Mouse (Mus musculus) limb, embryonic 11.5 days (tissue): ENCODE data around the gene Fyb. TPM values are rescaled to one million over a fixed set of nuclear protein-coding genes. Genes with fewer than 3 reads are reported as not detected.

Source experiments
- ATAC-seq: fragments of 200-750 bp; cut with Nextera tagmentation; 2 replicates; pipeline ENCODE4 v1.8.0; 2017; ENCODE audit warnings: low read depth; ENCODE audit not compliant: insufficient number of reproducible peaks, low FRiP score, low TSS enrichment
- DNase-seq: peaks from one replicate; pipeline ENCODE4 v3.0.0-alpha.2; 2015; ENCODE audit warnings: low spot score
- H3K27ac ChIP-seq: fragments of 300-500 bp; sonication (generic); replicated peaks from 2 replicates; pipeline ENCODE4 v1.5.1; 2014; ENCODE audit warnings: low read depth, mild to moderate bottlenecking, low read length
- H3K27me3 ChIP-seq: fragments of 300-500 bp; sonication (generic); 2 replicates; pipeline ENCODE4 v1.6.1; 2014; ENCODE audit warnings: mild to moderate bottlenecking, low read length, mixed read lengths; ENCODE audit not compliant: control insufficient read depth, insufficient read depth
- H3K36me3 ChIP-seq: fragments of 300-500 bp; sonication (generic); 2 replicates; pipeline ENCODE4 v1.6.1; 2014; ENCODE audit warnings: mild to moderate bottlenecking, low read length, moderate library complexity, mixed read lengths; ENCODE audit not compliant: control insufficient read depth, insufficient read depth
- H3K4me1 ChIP-seq: fragments of 300-500 bp; sonication (generic); 2 replicates; pipeline ENCODE4 v1.6.1; 2014; ENCODE audit warnings: low read length, mixed read lengths; ENCODE audit not compliant: control insufficient read depth, insufficient read depth
- H3K4me2 ChIP-seq: fragments of 300-500 bp; sonication (generic); 2 replicates; pipeline ENCODE4 v1.6.1; 2014; ENCODE audit warnings: low read depth, mild to moderate bottlenecking, moderate library complexity; ENCODE audit not compliant: severe bottlenecking
- H3K4me3 ChIP-seq: fragments of 300-500 bp; sonication (generic); 2 replicates; pipeline ENCODE4 v1.5.1; 2014; ENCODE audit warnings: low read depth, low read length
- H3K9ac ChIP-seq: fragments of 300-500 bp; sonication (generic); 2 replicates; pipeline ENCODE4 v1.6.1; 2014; ENCODE audit warnings: mild to moderate bottlenecking, low read length
- H3K9me3 ChIP-seq: fragments of 300-500 bp; sonication (generic); 2 replicates; pipeline ENCODE4 v1.6.1; 2016; ENCODE audit warnings: low read length; ENCODE audit not compliant: control insufficient read depth
- WGBS: fragments of 180-500 bp; shearing (Covaris S2); extraction: QIAGEN DNeasy Blood & Tissue Kit; methylation state at CpG from one replicate; pipeline ENCODE4 v1.1.7; 2014; 5-methylcytosine and 5-hydroxymethylcytosine counted together
- polyA plus RNA-seq: library from polyadenylated mRNA; unstranded; fragments of >200 nt; fragmentation: Nextera tagmentation; extraction: Ambion mirVana; gene quantifications from 2 replicates; pipeline ENCODE4 v1.2.1, GENCODE M21; 2014

Gene Fyb
- polyA plus RNA-seq, 1 experiment from 2014 or later = 3.3 TPM

DNA sequence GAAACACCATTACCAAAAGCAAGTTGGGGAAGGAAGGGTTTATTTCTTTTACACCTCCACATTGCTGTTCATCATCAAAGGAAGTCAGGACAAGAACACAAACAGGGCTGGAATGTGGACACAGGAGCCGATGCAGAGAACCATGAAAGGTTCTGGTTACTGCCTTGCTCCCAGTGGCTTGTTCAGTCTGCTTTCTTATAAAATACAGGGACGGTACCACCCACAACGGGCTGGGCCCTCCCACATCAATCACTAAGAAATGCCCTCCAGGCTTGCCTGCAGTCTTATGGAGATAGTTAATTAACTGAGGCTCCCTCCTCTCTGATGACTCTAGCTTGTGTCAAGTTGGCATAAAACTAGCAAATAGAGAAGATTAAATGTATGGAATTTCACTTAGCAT is 139.3 kb downstream of the Fyb start:
- Histone ChIP-seq H3K4me3 (no peak overlapping the region), H3K4me1 (no peaks in the 10 kb centered on the region), H3K36me3 (no peaks in the 10 kb centered on the region), H3K9ac (no peak overlapping the region), H3K4me2 (no peak overlapping the region), H3K27me3 (no peaks in the 10 kb centered on the region), H3K27ac (no peak overlapping the region), H3K9me3 (no peaks in the 10 kb centered on the region)
- DNase-seq (no peak), ATAC-seq (no peak)
- 32% methylated on average over 3 of the region's 3 CpGs for WGBS

DNA sequence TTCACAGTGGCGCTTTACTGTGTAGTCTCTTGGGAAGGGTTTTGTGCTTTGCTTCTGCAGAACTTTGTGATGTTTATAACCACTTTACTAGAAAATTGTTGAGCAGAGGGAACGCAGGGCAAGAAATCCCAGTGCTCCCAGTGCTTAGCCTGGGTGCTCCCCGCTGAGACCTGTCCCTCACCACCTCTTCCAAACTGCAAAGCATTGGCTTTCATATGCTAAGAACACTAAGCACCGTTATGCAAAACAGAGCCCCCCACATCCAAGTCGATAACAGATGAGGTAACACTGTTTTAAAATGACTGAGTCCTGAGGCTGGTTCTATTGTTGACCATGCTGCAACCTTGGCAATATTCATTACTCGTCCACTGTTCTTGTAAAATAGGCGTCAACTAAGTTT is 141.3 kb downstream of the Fyb start:
- ATAC-seq = no peak
- Histone ChIP-seq H3K27me3 (no peaks in the 10 kb centered on the region), H3K9me3 (no peaks in the 10 kb centered on the region), H3K27ac (no peak overlapping the region), H3K4me1 (no peaks in the 10 kb centered on the region), H3K36me3 (no peaks in the 10 kb centered on the region), H3K9ac (no peak overlapping the region), H3K4me3 (no peak overlapping the region), H3K4me2 (no peak overlapping the region)
- no peak for DNase-seq
- WGBS = 64% methylated on average over 7 of the region's 7 CpGs

DNA sequence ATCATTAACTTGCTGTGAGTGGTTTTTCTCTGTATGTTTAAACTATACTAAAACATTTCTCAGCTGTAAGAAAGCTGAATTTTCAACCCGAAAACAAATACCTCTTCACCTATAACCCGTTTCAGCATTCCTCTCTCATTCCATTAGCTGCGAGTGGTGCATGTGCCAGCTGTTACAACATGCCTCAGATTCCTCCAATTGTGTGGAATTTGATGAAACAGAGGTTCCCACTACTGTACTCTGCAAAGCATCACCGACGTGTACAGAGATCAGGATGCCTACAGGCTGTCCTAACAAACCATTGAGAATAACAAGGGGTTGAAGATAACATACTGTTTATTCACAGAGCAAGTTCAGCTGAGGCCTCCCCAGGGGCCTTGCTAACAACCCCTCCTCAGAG is 143.4 kb downstream of the Fyb start:
- ATAC-seq (no peak), DNase-seq (no peak)
- H3K9ac ChIP-seq = no peak overlapping the region
- no peaks in the 10 kb centered on the region for H3K4me1 ChIP-seq
- no peak overlapping the region for H3K4me3 ChIP-seq
- 64% methylated on average over 5 of the region's 5 CpGs for WGBS
- H3K36me3 ChIP-seq = no peaks in the 10 kb centered on the region
- H3K4me2 ChIP-seq = no peak overlapping the region
- no peaks in the 10 kb centered on the region for H3K9me3 ChIP-seq
- H3K27ac ChIP-seq = no peak overlapping the region
- no peaks in the 10 kb centered on the region for H3K27me3 ChIP-seq

- H3K4me2 ChIP-seq = no peak overlapping the region
- no peak for DNase-seq
- no peaks in the 10 kb centered on the region for H3K27me3 ChIP-seq
- ATAC-seq = no peak
- H3K9me3 ChIP-seq = no peaks in the 10 kb centered on the region
- H3K9ac ChIP-seq = no peak overlapping the region
- H3K27ac ChIP-seq = no peak overlapping the region
- no peak overlapping the region for H3K4me3 ChIP-seq
- no peaks in the 10 kb centered on the region for H3K36me3 ChIP-seq
- no peaks in the 10 kb centered on the region for H3K4me1 ChIP-seq
- 21% methylated on average over 14 of the region's 14 CpGs for WGBS
Observed at GRCm38 (mm10) chr15:6668793-6669437, 146.3 kb downstream of the Fyb start.

- no peak overlapping the region for H3K9ac ChIP-seq
- H3K27me3 ChIP-seq = no peaks in the 10 kb centered on the region
- 83% methylated on average over 2 of the region's 2 CpGs for WGBS
- no peaks in the 10 kb centered on the region for H3K36me3 ChIP-seq
- H3K4me2 ChIP-seq = no peak overlapping the region
- no peak overlapping the region for H3K27ac ChIP-seq
- DNase-seq (no peak), ATAC-seq (no peak)
- H3K9me3 ChIP-seq = no peaks in the 10 kb centered on the region
- H3K4me3 ChIP-seq = no peak overlapping the region
- no peaks in the 10 kb centered on the region for H3K4me1 ChIP-seq
Observed at GRCm38 (mm10) chr15:6678479-6678878, 155.8 kb downstream of the Fyb start.

DNA sequence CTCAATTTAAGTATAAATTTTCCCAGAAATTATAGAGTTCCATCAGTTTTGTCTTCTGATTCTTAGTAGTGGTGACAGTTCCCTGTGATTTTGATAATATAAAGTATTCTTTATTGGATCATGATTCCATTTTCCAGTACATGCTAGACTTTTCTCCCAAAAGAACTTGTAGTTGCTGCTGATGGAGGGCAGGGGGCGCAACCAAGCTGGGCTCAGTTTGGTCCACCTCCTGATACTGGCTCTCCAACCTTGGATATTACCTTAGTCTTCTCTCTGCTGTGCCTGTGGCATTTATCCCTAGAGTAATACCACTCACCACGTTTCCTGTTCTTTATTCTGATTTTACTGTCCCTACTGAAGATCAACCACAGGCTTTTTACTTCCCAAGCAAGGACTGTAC is 179.5 kb downstream of the Fyb start:
- H3K27me3 ChIP-seq = no peaks in the 10 kb centered on the region
- no peaks in the 10 kb centered on the region for H3K9me3 ChIP-seq
- no peak for DNase-seq
- no peak overlapping the region for H3K4me2 ChIP-seq
- H3K36me3 ChIP-seq = no peaks in the 10 kb centered on the region
- 64% methylated on average over 2 of the region's 2 CpGs for WGBS
- no peak overlapping the region for H3K9ac ChIP-seq
- no peak overlapping the region for H3K27ac ChIP-seq
- H3K4me1 ChIP-seq = no peaks in the 10 kb centered on the region
- no peak for ATAC-seq
- H3K4me3 ChIP-seq = no peak overlapping the region

DNA sequence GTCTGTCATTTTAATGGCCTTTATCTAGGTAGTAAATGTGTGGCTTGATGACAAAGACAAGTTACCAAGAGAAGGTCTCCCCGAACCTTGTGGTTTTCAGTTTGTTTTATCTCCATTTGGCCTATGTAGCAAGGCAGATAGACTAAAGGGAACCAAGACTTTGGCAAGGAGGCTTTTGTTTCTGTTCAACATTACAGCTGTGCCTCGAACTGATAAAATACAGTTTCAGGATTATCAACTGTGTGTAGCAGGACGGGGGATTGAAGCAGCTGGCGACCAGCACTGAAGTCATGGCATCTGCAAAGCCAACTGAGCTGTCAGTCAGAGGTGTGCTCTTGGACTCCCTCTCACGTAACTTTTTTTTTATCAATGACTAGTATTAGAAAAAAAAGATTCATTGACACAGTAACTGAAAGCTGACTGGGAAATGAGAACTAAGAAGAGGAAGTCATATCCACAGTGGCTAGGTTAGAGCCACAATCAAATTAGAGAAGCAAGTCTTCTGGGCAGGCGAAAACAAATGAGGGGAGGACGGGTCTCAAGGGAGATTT is 182.8 kb downstream of the Fyb start:
- no peaks in the 10 kb centered on the region for H3K27me3 ChIP-seq
- no peaks in the 10 kb centered on the region for H3K9me3 ChIP-seq
- WGBS = 34% methylated on average over 7 of the region's 7 CpGs
- no peak overlapping the region for H3K27ac ChIP-seq
- H3K4me2 ChIP-seq = no peak overlapping the region
- no peak overlapping the region for H3K4me3 ChIP-seq
- H3K4me1 ChIP-seq = peaks cover 5% of the 10 kb centered on the region; the same call in 1 of the 2 replicates
- DNase-seq (no peak), ATAC-seq (no peak)
- H3K36me3 ChIP-seq = no peaks in the 10 kb centered on the region
- H3K9ac ChIP-seq = no peak overlapping the region

- peaks cover 5% of the 10 kb centered on the region; the same call in 1 of the 2 replicates for H3K4me1 ChIP-seq
- 0% methylated on average over 41 of the region's 43 CpGs for WGBS
- H3K4me3 ChIP-seq = peak overlapping the region; percentile 91
- H3K27me3 ChIP-seq = no peaks in the 10 kb centered on the region
- H3K4me2 ChIP-seq = peak overlapping the region; percentile 75
- peak overlapping the region; percentile 91 for H3K9ac ChIP-seq
- DNase-seq (peak; percentile 83), ATAC-seq (peak; percentile 67)
- no peaks in the 10 kb centered on the region for H3K9me3 ChIP-seq
- H3K36me3 ChIP-seq = no peaks in the 10 kb centered on the region
- H3K27ac ChIP-seq = peak overlapping the region; percentile 84
Observed at GRCm38 (mm10) chr15:6707551-6707935, 184.9 kb downstream of the Fyb start.
